Mouse (Mus musculus) testis, adult 2 months (tissue): ENCODE results near the gene Itih1. TPM values are rescaled to one million over a fixed set of nuclear protein-coding genes. Genes with fewer than 3 reads are reported as not detected.
A peak's percentile ranks its signal among the peaks of the same experiment; 100 is the strongest.

Experiments used
- H3K27ac ChIP-seq: fragments of 200-500 bp; 2 replicates; pipeline ENCODE4 v1.5.1; 2012; ENCODE audit warnings: low read depth, low read length; ENCODE audit not compliant: control insufficient read depth, insufficient read depth
- H3K27me3 ChIP-seq: fragments of 200-500 bp; 2 replicates; pipeline ENCODE4 v1.6.1; 2012; ENCODE audit warnings: mild to moderate bottlenecking, low read length, moderate library complexity; ENCODE audit not compliant: control insufficient read depth, insufficient read depth
- H3K36me3 ChIP-seq: fragments of 200-500 bp; 2 replicates; pipeline ENCODE4 v1.6.1; 2012; ENCODE audit warnings: mild to moderate bottlenecking, low read length; ENCODE audit not compliant: control insufficient read depth, insufficient read depth
- H3K4me1 ChIP-seq: fragments of 200-500 bp; 2 replicates; pipeline ENCODE4 v1.6.1; 2012; ENCODE audit warnings: low read length; ENCODE audit not compliant: control insufficient read depth, insufficient read depth
- H3K4me3 ChIP-seq: fragments of 200-500 bp; 2 replicates; pipeline ENCODE4 v1.5.1; 2012; ENCODE audit warnings: low read depth, mild to moderate bottlenecking, low read length, moderate library complexity, mixed read lengths; ENCODE audit not compliant: control insufficient read depth
- CTCF ChIP-seq: fragments of 200-500 bp; IDR thresholded peaks from 2 replicates; pipeline ENCODE4 v1.5.1; 2012; ENCODE audit warnings: low read depth, mild to moderate bottlenecking, inconsistent platforms, low read length, moderate library complexity; ENCODE audit not compliant: control insufficient read depth, insufficient read depth, insufficient replicate concordance
- POLR2A ChIP-seq: fragments of 200-500 bp; IDR thresholded peaks from 2 replicates; pipeline ENCODE4 v1.6.1; 2012; ENCODE audit warnings: low read depth, mild to moderate bottlenecking, inconsistent platforms, low read length, moderate library complexity; ENCODE audit not compliant: control insufficient read depth
- polyA plus RNA-seq: library from polyadenylated mRNA; depleted of rRNA; stranded (reverse); fragments of >200 nt; gene quantifications from 2 replicates; pipeline ENCODE4 v1.2.3, GENCODE M21; 2012

Itih1 gene
- polyA plus RNA-seq, 1 experiment, result not detected

- no peak overlapping the region for H3K4me3 ChIP-seq
- H3K4me1 ChIP-seq, result peaks cover 3% of the 10 kb centered on the region
- no peaks in the 10 kb centered on the region for H3K36me3 ChIP-seq
- TF ChIP-seq POLR2A (no peak), CTCF (no peak)
- no peak overlapping the region for H3K27ac ChIP-seq
- H3K27me3 ChIP-seq, result no peaks in the 10 kb centered on the region
Observed at GRCm38 (mm10) chr14:30944745-30945144, 1.7 kb upstream of the Itih1 start.

DNA sequence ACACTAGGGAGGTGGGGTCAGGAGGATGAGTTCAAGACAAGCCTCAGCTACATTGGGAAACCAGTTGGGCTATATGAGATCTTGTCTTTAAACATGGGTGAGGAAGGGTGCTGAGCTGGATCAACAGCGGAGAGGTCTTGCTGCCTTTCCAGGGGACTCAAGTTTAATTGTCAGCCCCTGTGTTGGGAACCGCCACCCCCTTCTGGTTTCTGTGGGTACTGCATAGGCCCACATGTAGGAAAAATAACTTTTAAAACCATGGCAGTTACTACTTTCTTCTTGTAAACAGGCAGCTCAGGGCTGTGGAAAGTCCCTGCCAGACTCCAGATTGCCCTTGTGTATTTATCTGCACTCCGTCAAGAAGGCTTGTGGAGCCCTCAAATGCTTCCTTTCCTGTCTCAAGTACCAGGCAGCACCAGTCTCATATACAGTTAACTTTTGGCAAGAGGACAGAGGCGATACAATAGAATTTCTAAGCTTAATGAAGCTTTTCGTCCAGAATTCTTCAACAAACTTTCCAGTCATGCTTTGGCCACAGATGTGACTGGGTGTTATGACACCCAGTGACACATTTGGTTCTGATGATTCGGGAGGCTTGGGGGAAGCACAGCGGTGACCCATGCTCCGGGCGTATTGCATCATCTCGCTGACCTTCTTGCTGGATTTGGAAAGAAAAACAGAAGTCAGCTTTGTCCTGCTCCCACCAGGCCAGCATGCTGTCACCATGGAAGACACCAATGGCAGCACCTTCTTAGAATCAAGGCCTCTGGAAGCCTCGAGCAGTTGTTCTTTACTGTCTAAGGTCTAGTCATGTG, 978 bp upstream of the Itih1 start:
- Histone ChIP-seq H3K4me1 (peaks cover 3% of the 10 kb centered on the region), H3K27ac (no peak overlapping the region), H3K4me3 (no peak overlapping the region), H3K36me3 (no peaks in the 10 kb centered on the region), H3K27me3 (no peaks in the 10 kb centered on the region)
- TF ChIP-seq POLR2A (no peak), CTCF (peak; percentile 40; the same call in 1 of the 2 replicates)

GRCm38 (mm10) chr14:30942254-30942653, 835 bp downstream of the Itih1 start:
- no peaks in the 10 kb centered on the region for H3K27me3 ChIP-seq
- no peak overlapping the region for H3K27ac ChIP-seq
- H3K36me3 ChIP-seq, result no peaks in the 10 kb centered on the region
- H3K4me1 ChIP-seq, result peaks cover 3% of the 10 kb centered on the region
- H3K4me3 ChIP-seq, result no peak overlapping the region
- no peak for TF ChIP-seq CTCF

- no peak for TF ChIP-seq CTCF
- no peak for TF ChIP-seq POLR2A
- H3K4me1 ChIP-seq, result no peaks in the 10 kb centered on the region
- no peak overlapping the region for H3K4me3 ChIP-seq
- no peak overlapping the region for H3K27ac ChIP-seq
- H3K36me3 ChIP-seq, result no peaks in the 10 kb centered on the region
- no peaks in the 10 kb centered on the region for H3K27me3 ChIP-seq
Observed at GRCm38 (mm10) chr14:30933351-30933750, 9.7 kb downstream of the Itih1 start.

DNA sequence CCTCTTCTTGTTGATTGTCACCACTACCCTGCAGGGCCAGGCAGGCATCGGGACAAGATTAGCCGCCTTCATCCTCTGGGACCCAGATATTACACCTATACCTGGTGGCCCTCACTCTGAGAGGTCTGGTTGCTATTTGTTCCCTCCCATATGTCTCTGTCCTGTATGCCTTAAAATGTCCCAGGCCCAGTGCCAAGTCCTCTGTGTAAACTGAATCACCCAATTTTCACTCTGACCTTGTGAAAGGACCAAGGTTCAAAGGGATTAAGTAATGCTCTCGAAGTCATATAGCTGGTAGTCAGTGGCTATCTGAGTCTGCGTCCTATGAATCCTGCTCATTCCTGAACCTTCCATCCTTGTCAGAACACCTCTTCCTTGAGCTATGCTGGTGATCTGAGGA, 12.7 kb downstream of the Itih1 start:
- H3K4me3 ChIP-seq, result no peak overlapping the region
- TF ChIP-seq POLR2A (no peak), CTCF (no peak)
- H3K27ac ChIP-seq, result no peak overlapping the region
- no peaks in the 10 kb centered on the region for H3K27me3 ChIP-seq
- no peaks in the 10 kb centered on the region for H3K4me1 ChIP-seq
- H3K36me3 ChIP-seq, result no peaks in the 10 kb centered on the region

- peaks cover 9% of the 10 kb centered on the region for H3K4me1 ChIP-seq
- no peak overlapping the region for H3K4me3 ChIP-seq
- no peaks in the 10 kb centered on the region for H3K36me3 ChIP-seq
- H3K27ac ChIP-seq, result no peak overlapping the region
- no peaks in the 10 kb centered on the region for H3K27me3 ChIP-seq
- TF ChIP-seq POLR2A (no peak), CTCF (no peak)
Observed at GRCm38 (mm10) chr14:30925492-30925891, 17.6 kb downstream of the Itih1 start.

DNA sequence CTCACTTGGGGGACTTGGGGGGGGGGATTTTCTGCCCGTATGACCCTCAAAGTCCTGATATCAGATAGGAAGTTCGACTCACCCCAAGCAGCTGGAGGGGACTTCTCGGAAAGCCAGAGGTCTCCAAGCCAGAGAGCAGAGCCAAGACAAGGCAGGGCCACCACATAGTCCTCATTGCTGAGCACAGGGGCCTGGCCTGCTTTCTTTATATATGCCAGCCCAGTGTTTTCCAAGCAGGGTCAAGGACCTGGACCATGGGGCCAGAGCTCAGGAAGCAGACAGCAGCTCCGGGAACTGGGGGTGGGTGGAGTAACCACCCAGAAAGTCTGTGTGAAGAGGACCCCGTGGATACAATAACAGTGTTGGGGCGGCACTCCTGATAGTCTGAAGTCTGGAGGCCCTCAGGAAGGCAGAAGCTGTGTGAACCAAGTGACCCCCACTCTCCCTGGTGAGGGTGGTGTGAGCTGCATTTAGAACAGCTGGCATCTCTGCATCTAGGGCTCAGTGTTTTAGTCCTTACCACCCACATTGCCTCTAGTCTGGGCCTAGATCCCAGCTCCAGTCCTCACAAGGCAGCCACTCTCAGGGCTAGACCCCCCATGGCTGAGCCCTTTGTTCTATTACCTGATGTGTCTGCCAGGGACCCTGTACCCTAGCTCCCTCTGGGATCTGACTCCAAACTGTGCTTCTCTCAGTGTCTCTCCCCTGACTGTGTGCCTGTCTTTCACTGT, 19.5 kb downstream of the Itih1 start, which contains the start of gene Itih3:
Gene Itih3, minus strand, starts transcription at position 386 of the 731 bp plus-strand sequence.
- TF ChIP-seq CTCF (no peak), POLR2A (no peak)
- no peaks in the 10 kb centered on the region for H3K36me3 ChIP-seq
- no peak within 1 kb of the TSS for H3K27ac ChIP-seq
- H3K27me3 ChIP-seq, result no peaks in the 10 kb centered on the region
- H3K4me1 ChIP-seq, result peaks cover 9% of the 10 kb centered on the region
- H3K4me3 ChIP-seq, result no peak within 1 kb of the TSS
